Mouse (Mus musculus) activated CD4-positive, CD25-positive, alpha-beta regulatory T cell, adult 4 months (primary cell): ENCODE measurements around the gene Lbhd2. TPM values are rescaled to one million over a fixed set of nuclear protein-coding genes. Genes with fewer than 3 reads are reported as not detected.

Experiments
- ATAC-seq: one replicate; pipeline ENCODE4 v1.8.0; 2017
- polyA plus RNA-seq, 2 experiments: library from polyadenylated mRNA; unstranded; fragments of 100-300 nt; shearing (Covaris generic); gene quantifications; one replicate each; pipeline ENCODE4 v1.2.1; 2017

The Lbhd2 gene
- polyA plus RNA-seq, 2 experiments from 2014 or later = not detected

- ATAC-seq = no peak
Measured at GRCm38 (mm10) chr12:111432751-111433331, 26.2 kb downstream of the Lbhd2 start.

GRCm38 (mm10) chr12:111434164-111434744, 27.6 kb downstream of the Lbhd2 start:
- ATAC-seq = no peak

- ATAC-seq = no peak
Measured at GRCm38 (mm10) chr12:111434745-111435327, 28.2 kb downstream of the Lbhd2 start.

GRCm38 (mm10) chr12:111436170-111436569, 29.6 kb downstream of the Lbhd2 start:
- no peak for ATAC-seq

GRCm38 (mm10) chr12:111436640-111437039, 30.0 kb downstream of the Lbhd2 start:
- no peak for ATAC-seq

GRCm38 (mm10) chr12:111437222-111437900, 30.8 kb downstream of the Lbhd2 start:
- no peak for ATAC-seq

GRCm38 (mm10) chr12:111438850-111439249, 32.2 kb downstream of the Lbhd2 start:
- ATAC-seq = no peak

GRCm38 (mm10) chr12:111440701-111441373, 34.2 kb downstream of the Lbhd2 start:
- ATAC-seq = no peak

- ATAC-seq = no peak
Measured at GRCm38 (mm10) chr12:111441523-111441922, 34.9 kb downstream of the Lbhd2 start.

GRCm38 (mm10) chr12:111442309-111443010, 35.9 kb downstream of the Lbhd2 start, which contains the start of gene Tnfaip2:
Gene Tnfaip2 (plus strand): TSS chr12:111442469.
- ATAC-seq = no peak

GRCm38 (mm10) chr12:111443011-111443870, 36.6 kb downstream of the Lbhd2 start:
- ATAC-seq = no peak

- ATAC-seq = no peak
Measured at GRCm38 (mm10) chr12:111443921-111444831, 37.6 kb downstream of the Lbhd2 start.

GRCm38 (mm10) chr12:111445161-111445889, 38.7 kb downstream of the Lbhd2 start:
- ATAC-seq = no peak

- no peak for ATAC-seq
Measured at GRCm38 (mm10) chr12:111445890-111446613, 39.4 kb downstream of the Lbhd2 start.

- no peak for ATAC-seq
Measured at GRCm38 (mm10) chr12:111446745-111447144, 40.1 kb downstream of the Lbhd2 start.

- no peak for ATAC-seq
Measured at GRCm38 (mm10) chr12:111447350-111447749, 40.7 kb downstream of the Lbhd2 start.

- ATAC-seq = no peak
Measured at GRCm38 (mm10) chr12:111447898-111448760, 41.5 kb downstream of the Lbhd2 start.
